Mouse (Mus musculus) bone marrow, adult 2 months (tissue): ENCODE data around the gene Slc38a11. TPM values are rescaled to one million over a fixed set of nuclear protein-coding genes. Genes with fewer than 3 reads are reported as not detected.

ENCODE experiments used
- H3K27ac ChIP-seq: fragments of 200-500 bp; 2 replicates; pipeline ENCODE4 v1.5.1; 2012; ENCODE audit warnings: low read depth, mild to moderate bottlenecking, control low read depth, inconsistent platforms, low read length; ENCODE audit not compliant: control insufficient read depth, poor library complexity, insufficient read depth
- H3K4me1 ChIP-seq: fragments of 200-500 bp; 2 replicates; pipeline ENCODE4 v1.6.1; 2011; ENCODE audit warnings: low read length; ENCODE audit not compliant: control insufficient read depth, insufficient read depth
- H3K4me3 ChIP-seq: fragments of 200-500 bp; replicated peaks from 2 replicates; pipeline ENCODE3; 2011; ENCODE audit warnings: mild to moderate bottlenecking, low read depth, low read length, control low read depth; ENCODE audit not compliant: control insufficient read depth
- CTCF ChIP-seq: fragments of 200-500 bp; IDR thresholded peaks from 2 replicates; pipeline ENCODE4 v1.5.1; 2011; ENCODE audit warnings: low read length, control low read depth; ENCODE audit not compliant: control insufficient read depth, insufficient read depth
- POLR2A ChIP-seq: fragments of 200-500 bp; IDR thresholded peaks from 2 replicates; pipeline ENCODE4 v1.6.1; 2011; ENCODE audit warnings: low read depth, mild to moderate bottlenecking, control low read depth, low read length, borderline replicate concordance; ENCODE audit not compliant: control insufficient read depth
- WGBS: fragments of 180-500 bp; shearing (Covaris S2); methylation state at CpG from one replicate; pipeline ENCODE4 v1.1.7; 2018; 5-methylcytosine and 5-hydroxymethylcytosine counted together
- polyA plus RNA-seq: library from polyadenylated mRNA; stranded (reverse); fragments of >200 nt; gene quantifications from 2 replicates; pipeline ENCODE4 v1.2.4, GENCODE M21; 2011; ENCODE audit warnings: low replicate concordance; ENCODE audit not compliant: missing spikeins, insufficient read depth, insufficient read length

Slc38a11 gene
- polyA plus RNA-seq, 1 experiment, result not detected

DNA sequence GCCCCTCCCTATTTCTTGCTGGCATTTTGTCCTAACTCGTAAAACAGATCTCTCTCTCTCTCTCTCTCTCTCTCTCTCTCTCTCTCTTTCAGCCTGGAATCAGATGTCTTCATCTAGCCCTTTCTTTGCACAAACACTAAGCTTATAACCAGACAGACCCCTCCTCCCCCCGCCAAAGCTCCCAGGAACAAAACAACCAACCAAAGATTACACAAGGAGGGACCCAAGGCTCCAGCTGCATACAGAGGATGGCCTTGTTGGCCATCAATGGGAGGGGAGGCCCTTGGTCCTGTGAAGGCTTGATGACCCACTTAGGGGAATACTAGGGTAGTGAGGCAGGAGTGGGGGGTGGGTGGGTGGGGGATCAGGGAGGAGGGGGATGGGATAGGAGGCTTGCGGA, 52.6 kb downstream of the Slc38a11 start:
- WGBS, result 82% methylated on average over 3 of the region's 3 CpGs
- Histone ChIP-seq H3K4me1 (no peaks in the 10 kb centered on the region), H3K27ac (no peak overlapping the region), H3K4me3 (no peak overlapping the region)
- TF ChIP-seq POLR2A (no peak), CTCF (no peak)

DNA sequence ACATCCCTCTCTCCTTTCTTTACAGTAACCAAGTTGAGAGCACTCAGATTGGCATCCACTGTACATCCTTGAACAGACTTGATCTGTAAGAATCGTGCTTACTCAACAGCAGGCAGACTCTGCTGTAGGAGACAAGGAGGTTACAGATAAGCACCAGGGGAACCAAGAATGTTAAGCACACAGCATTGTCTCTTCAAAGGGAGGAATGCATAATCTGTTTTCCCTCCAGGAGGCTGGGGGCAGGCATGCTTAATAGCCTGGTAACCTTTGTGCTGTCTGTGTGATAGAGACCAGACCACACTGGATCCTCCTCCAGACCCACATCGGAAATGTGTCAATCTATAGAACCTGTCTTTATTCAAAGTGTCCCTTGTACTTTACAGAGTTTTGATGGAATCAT, 67.3 kb downstream of the Slc38a11 start:
- Histone ChIP-seq H3K4me1 (no peaks in the 10 kb centered on the region), H3K27ac (no peak overlapping the region), H3K4me3 (no peak overlapping the region)
- TF ChIP-seq POLR2A, result no peak
- no peak for TF ChIP-seq CTCF
- WGBS, result 81% methylated on average over 2 of the region's 2 CpGs

DNA sequence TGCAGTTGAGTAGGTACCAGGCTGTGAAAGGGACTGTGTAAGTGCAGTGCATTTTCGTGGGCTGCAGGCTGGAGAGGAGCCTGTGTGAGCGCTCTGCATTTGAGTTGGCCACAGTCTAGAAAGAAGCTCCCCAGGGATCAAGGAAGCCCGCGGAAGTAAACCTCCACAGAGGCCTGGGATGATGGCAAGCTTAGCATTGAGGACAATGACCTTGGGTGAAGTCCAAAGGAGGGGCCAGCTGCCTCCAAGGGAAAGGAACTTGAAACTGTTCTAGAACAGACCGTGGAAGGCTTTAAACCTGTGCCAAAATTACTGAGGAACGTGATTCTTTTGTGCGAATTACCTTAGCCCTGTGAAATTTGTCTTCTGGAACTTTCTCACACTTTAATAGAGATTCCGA, 69.7 kb downstream of the Slc38a11 start:
- WGBS, result 77% methylated on average over 8 of the region's 8 CpGs
- TF ChIP-seq CTCF (no peak), POLR2A (no peak)
- no peak overlapping the region for H3K4me3 ChIP-seq

DNA sequence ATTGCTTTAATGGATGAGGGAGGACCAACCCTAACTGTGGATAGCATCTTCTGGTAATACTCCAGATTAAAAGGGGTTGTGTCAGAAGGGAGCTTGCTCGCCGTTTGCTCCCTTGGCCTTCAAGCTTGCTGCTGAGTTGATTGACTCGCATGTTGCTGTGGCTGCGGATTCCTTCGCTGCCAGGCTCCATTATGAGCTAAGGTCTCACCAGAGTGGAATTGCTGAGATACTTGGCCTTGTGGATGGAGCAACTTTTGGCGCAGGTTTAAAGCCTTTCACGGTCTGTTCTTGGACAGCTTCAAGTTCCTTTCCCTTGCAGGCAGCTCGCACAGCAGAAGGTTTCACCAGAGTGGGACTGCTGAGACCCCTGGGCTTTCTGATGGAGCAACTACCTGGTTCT, 70.4 kb downstream of the Slc38a11 start:
- Histone ChIP-seq H3K4me1 (no peaks in the 10 kb centered on the region), H3K27ac (no peak overlapping the region), H3K4me3 (no peak overlapping the region)
- 85% methylated on average over 8 of the region's 8 CpGs for WGBS
- TF ChIP-seq CTCF, result no peak
- no peak for TF ChIP-seq POLR2A

More for the DNA sequence above, 69.7 kb downstream of the Slc38a11 start:
- Histone ChIP-seq H3K27ac (no peak overlapping the region), H3K4me1 (no peaks in the 10 kb centered on the region)

DNA sequence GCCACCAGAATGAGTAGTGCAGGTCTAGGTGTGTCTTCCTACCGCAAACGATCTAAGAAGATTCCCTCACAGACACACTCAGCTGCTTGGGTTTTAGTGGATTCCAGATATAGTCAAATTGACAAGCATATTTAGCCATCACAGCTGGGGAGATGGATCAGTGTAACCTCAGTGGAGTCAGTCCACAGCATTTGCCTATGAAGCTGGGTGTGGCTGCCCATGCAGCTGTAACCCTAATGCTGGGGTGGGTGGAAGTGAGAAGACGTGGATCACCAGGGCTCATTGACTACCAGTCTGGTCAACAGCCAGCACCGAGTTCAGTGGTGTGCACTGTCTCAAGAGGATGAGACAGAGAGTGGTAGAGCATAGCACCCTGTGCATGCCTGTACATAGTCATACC, 74.1 kb downstream of the Slc38a11 start:
- Histone ChIP-seq H3K4me1 (no peaks in the 10 kb centered on the region), H3K4me3 (no peak overlapping the region), H3K27ac (no peak overlapping the region)
- TF ChIP-seq CTCF (no peak), POLR2A (no peak)
- WGBS, result 67% methylated on average over 4 of the region's 4 CpGs

DNA sequence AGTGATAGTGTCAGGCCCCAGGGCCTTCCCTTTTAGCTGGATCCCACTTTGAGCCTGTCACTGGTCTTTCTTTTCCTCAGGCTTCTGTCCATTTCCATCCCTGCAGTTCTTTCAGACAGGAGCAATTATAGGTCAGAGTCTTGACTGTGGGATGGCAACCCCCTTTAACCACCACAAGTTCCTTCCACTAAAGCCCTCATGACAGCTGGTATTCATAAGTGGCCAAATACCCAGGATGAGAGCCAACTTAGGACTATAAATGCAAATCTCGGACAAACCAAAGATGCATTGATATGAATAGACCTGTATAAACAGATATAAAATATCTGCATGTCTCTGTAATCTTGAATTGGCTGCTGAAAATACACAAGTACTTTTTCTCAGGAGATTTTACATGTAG, 75.1 kb downstream of the Slc38a11 start:
- Histone ChIP-seq H3K4me1 (no peaks in the 10 kb centered on the region), H3K4me3 (no peak overlapping the region), H3K27ac (no peak overlapping the region)
- 77% methylated on average over 1 of the region's 1 CpGs for WGBS
- TF ChIP-seq POLR2A (no peak), CTCF (no peak)

DNA sequence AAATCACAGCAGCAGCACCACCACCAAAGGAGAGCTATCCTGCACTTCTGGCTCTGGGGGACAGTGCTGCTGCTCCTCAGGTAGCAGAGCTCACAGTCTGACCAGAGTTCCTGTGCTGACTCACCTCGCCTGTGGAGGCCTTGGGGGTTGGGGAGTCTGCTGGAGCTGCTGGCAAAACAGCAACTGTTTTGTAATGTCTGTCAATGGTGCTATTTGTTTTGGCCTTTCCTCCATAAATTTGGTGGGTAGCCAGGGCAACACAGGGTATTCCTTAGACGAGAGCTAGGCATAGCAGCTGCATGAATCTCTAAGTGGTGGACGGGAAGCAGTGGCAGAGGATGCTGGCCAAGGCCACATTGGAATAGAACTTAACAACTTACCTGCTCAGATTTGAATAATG, 78.5 kb downstream of the Slc38a11 start:
- 48% methylated on average over 3 of the region's 3 CpGs for WGBS
- Histone ChIP-seq H3K27ac (no peak overlapping the region), H3K4me3 (no peak overlapping the region), H3K4me1 (no peaks in the 10 kb centered on the region)
- TF ChIP-seq CTCF (no peak), POLR2A (no peak)

DNA sequence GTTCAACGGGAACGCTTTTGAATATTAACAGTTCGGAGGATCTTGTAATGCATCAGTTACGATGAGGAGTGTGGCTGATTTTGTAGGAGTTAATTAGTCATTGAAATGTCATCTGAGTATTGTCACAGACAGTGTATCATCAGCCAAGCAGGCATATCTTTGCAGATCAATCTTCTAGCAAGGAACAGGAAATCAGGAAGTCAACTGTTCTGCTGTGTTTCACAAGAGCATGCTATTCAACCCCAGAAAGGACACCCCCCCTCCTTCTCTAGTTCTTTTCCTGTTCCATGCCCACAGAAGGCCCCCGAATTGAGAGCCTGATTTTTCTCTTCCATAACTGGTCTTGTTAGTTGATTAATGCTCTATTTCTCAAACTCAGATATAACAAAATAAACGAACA, 80.9 kb downstream of the Slc38a11 start:
- no peak overlapping the region for H3K4me3 ChIP-seq
- WGBS, result 53% methylated on average over 6 of the region's 6 CpGs

DNA sequence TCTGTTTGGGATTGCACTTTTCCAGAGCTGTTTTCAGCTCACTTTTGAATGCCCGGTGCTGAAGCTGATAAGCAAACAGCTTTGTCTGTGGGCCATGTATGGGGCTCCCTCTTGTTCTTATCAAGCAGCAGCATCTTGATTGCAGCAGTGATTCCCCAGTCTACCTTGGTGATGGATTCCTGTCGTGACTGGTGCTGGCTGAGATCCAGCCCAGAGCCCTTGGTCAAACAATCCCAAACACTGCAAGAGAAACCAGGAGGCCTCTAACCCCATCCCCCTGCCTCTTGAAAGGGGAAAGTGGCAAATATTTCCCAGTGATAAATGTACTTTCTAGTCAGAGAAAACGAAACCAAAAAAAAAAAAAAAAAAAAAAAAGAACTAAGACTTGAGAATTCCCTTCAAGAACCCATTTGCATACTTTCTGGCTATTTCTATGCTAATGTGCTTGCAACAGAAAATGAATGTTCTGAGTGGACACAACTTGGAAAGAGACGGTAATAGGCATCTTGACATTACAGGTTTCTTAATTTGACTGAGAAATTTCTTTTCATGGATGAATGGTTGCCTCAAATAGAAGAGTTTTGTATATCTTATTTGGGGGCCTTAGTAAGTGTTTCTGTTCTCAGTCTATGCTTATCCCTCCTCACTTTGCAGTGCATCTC, 84.7 kb downstream of the Slc38a11 start:
- H3K4me1 ChIP-seq, result peaks cover 3% of the 10 kb centered on the region; the same call in 1 of the 2 replicates
- 22% methylated on average over 4 of the region's 4 CpGs for WGBS

More for the DNA sequence above, 80.9 kb downstream of the Slc38a11 start:
- peaks cover 3% of the 10 kb centered on the region; the same call in 1 of the 2 replicates for H3K4me1 ChIP-seq
- H3K27ac ChIP-seq, result no peak overlapping the region
- TF ChIP-seq CTCF (no peak), POLR2A (no peak)

More for the DNA sequence above, 84.7 kb downstream of the Slc38a11 start:
- Histone ChIP-seq H3K27ac (no peak overlapping the region), H3K4me3 (no peak overlapping the region)
- TF ChIP-seq POLR2A (no peak), CTCF (no peak)
